Comparison of ENCODE assay signal across 23 mouse cellular contexts in genomic region chr14:120848083-120848951, GRCm38 (mm10).
DNase-seq lines count a peak whose midpoint lies in the region; ATAC-seq and TF ChIP-seq lines count a peak whose summit lies in the region.
"Had no signal": no experiment of that assay in that cellular context is flagged by ENCODE, and none has a peak within 500 bp of the region (broad histone marks: within the 10 kb centered on the region; RNA-seq: fewer than 3 reads in every experiment).

No protein-coding gene starts in this region.

- TF ChIP-seq POLR2A in CH12.LX (IDR thresholded peaks at IDR 0.05; ENCODE audit: low read depth, low read length): no peak

- H3K4me3 ChIP-seq in heart, embryonic 12.5 days: no peak overlapping the region
- no peak overlapping the region for H3K4me3 ChIP-seq in kidney, postnatal 0 days (replicated peaks; ENCODE audit: low read depth, low read length)
- no peak overlapping the region for H3K4me3 ChIP-seq in CH12.LX (replicated peaks in 1 of 3; ENCODE audit: low read depth in 2 of 3, low read length in 2 of 3, poor library complexity in 1 of 3)
- H3K4me3 ChIP-seq: erythroblast, embryonic 14.5 days; gastrocnemius, adult 2 months; heart, embryonic 13.5 days; liver, embryonic 12.5 days; myocyte; stomach, embryonic 15.5 days had no signal

- no peaks in the 10 kb centered on the region for H3K79me2 ChIP-seq in CH12.LX (replicated peaks; ENCODE audit: control insufficient read depth, extremely low read depth, insufficient read depth, poor library complexity, severe bottlenecking)

- peak overlapping the region; percentile 92; the same call in 1 of the 2 replicates for H3K27ac ChIP-seq in heart, embryonic 12.5 days (ENCODE audit: poor library complexity, severe bottlenecking)
- peak overlapping the region; percentile 25; the same call in 1 of the 2 replicates for H3K27ac ChIP-seq in kidney, postnatal 0 days
- no peak overlapping the region for H3K27ac ChIP-seq in CH12.LX (ENCODE audit: insufficient read depth, low read depth)
- H3K27ac ChIP-seq: liver, embryonic 12.5 days; stomach, embryonic 15.5 days had no signal

- H3K4me1 ChIP-seq in heart, embryonic 12.5 days (replicated peaks): peaks cover 33% of the 10 kb centered on the region
- no peaks in the 10 kb centered on the region for H3K4me1 ChIP-seq in kidney, postnatal 0 days (replicated peaks; ENCODE audit: insufficient read depth, low read length)
- peaks cover 15 to 47% of the 10 kb centered on the region in 2 experiments for H3K4me1 ChIP-seq in CH12.LX (ENCODE audit: control insufficient read depth in 1 of 2, insufficient read depth in 2 of 2)
- H3K4me1 ChIP-seq: liver, embryonic 12.5 days had no signal

- no peak for TF ChIP-seq CTCF in kidney, postnatal 0 days (IDR thresholded peaks at IDR 0.05; ENCODE audit: low read depth)
- no peak for TF ChIP-seq CTCF in CH12.LX (conservative IDR thresholded peaks at IDR 0.05 in 1 of 2, IDR thresholded peaks at IDR 0.05 in 1 of 2; ENCODE audit: low read depth in 2 of 2, low read length in 2 of 2)

- H3K4me2 ChIP-seq in heart, embryonic 12.5 days: no peak overlapping the region
- H3K4me2 ChIP-seq in kidney, postnatal 0 days (ENCODE audit: low read length): no peak overlapping the region
- H3K4me2 ChIP-seq in CH12.LX (ENCODE audit: insufficient read depth, low read depth, poor library complexity, severe bottlenecking): no peak overlapping the region
- H3K4me2 ChIP-seq: heart, embryonic 13.5 days; liver, embryonic 12.5 days; lung, embryonic 14.5 days; stomach, embryonic 15.5 days had no signal

- DNase-seq in heart, postnatal 25 days (ENCODE audit: low spot score): no peak
- DNase-seq in kidney, postnatal 0 days (ENCODE audit: low spot score): no peak
- DNase-seq in kidney, postnatal 14 days: no peak
- no peak for DNase-seq in CH12.LX (ENCODE audit: extremely low read depth)
- DNase-seq in brain, adult 2 months (ENCODE audit: low read depth, low spot score): peak; percentile 56
- DNase-seq in thymus, postnatal 4 days: no peak
- DNase-seq: adrenal gland, adult 8-10 months; cerebellum, adult 9-10 months; gastrocnemius, adult 2 months; heart, postnatal 36 days; kidney, adult 2 months; lung, embryonic 14.5 days; lung, postnatal 36 days; thymus, adult 18-20 months had no signal

- TF ChIP-seq EP300 in CH12.LX (IDR thresholded peaks at IDR 0.05; ENCODE audit: low read length): peak; percentile 19; the same call in 1 of the 2 replicates

- 69% methylated on average over 11 of the region's 11 CpGs for WGBS in heart, embryonic 12.5 days
- 32% methylated on average over 11 of the region's 11 CpGs for WGBS in kidney, postnatal 0 days

- TF ChIP-seq RAD21 in CH12.LX (IDR thresholded peaks at IDR 0.05; ENCODE audit: low read depth, low read length): no peak

- H3K9me3 ChIP-seq in heart, embryonic 12.5 days (replicated peaks): no peaks in the 10 kb centered on the region
- no peaks in the 10 kb centered on the region for H3K9me3 ChIP-seq in kidney, postnatal 0 days (replicated peaks; ENCODE audit: low read length)
- H3K9me3 ChIP-seq in CH12.LX (replicated peaks; ENCODE audit: low read length): no peaks in the 10 kb centered on the region
- H3K9me3 ChIP-seq: heart, embryonic 13.5 days; liver, embryonic 12.5 days; stomach, embryonic 15.5 days had no signal

- no peaks in the 10 kb centered on the region for H3K36me3 ChIP-seq in heart, embryonic 12.5 days
- H3K36me3 ChIP-seq in kidney, postnatal 0 days (ENCODE audit: insufficient read depth, low read length): no peaks in the 10 kb centered on the region
- H3K36me3 ChIP-seq in CH12.LX (replicated peaks in 1 of 2; ENCODE audit: control insufficient read depth in 1 of 2, insufficient read depth in 1 of 2, low read length in 1 of 2): no peaks in the 10 kb centered on the region
- H3K36me3 ChIP-seq: heart, embryonic 13.5 days; liver, embryonic 12.5 days; stomach, embryonic 15.5 days had no signal

- in situ Hi-C loops in CH12.LX (cut with MboI; ENCODE audit: low pct_ligation_motif_present, low pct_unique_long_range_greater_than_20kb, low sequenced_read_pairs): no loop called here

- ATAC-seq in heart, embryonic 12.5 days (ENCODE audit: insufficient number of reproducible peaks, low FRiP score): no peak
- no peak for ATAC-seq in kidney, postnatal 0 days (replicated peaks; ENCODE audit: low FRiP score, low read depth)
- ATAC-seq: forebrain, embryonic 16.5 days; inflammation-experienced regulatory T-cells, adult 6 months; liver, embryonic 12.5 days; Patski had no signal

- intact Hi-C loops in heart, postnatal 25 days (cut with DNase I): no loop called here

- no peaks in the 10 kb centered on the region for H3K27me3 ChIP-seq in heart, embryonic 12.5 days (replicated peaks)
- H3K27me3 ChIP-seq in kidney, postnatal 0 days (ENCODE audit: insufficient read depth, low read length): no peaks in the 10 kb centered on the region
- H3K27me3 ChIP-seq in CH12.LX (replicated peaks): no peaks in the 10 kb centered on the region
- H3K27me3 ChIP-seq: heart, embryonic 13.5 days; liver, embryonic 12.5 days; Patski; stomach, embryonic 15.5 days had no signal

- dilution Hi-C loops in CH12.LX (cut with MboI; ENCODE audit: extremely low pct_ligation_motif_present, extremely low pct_unique_long_range_greater_than_20kb, low sequenced_read_pairs): no loop called here

- no peak overlapping the region for H3K9ac ChIP-seq in heart, embryonic 12.5 days
- no peak overlapping the region for H3K9ac ChIP-seq in kidney, postnatal 0 days (ENCODE audit: low read depth, low read length)
- no peak overlapping the region for H3K9ac ChIP-seq in CH12.LX (ENCODE audit: insufficient read depth, low read depth)
- H3K9ac ChIP-seq: liver, embryonic 12.5 days; lung, embryonic 14.5 days; stomach, embryonic 15.5 days had no signal

TF ChIP-seq in CH12.LX, 34 proteins besides CTCF, POLR2A, EP300 and RAD21:
- TF ChIP-seq NRF1 (IDR thresholded peaks at IDR 0.05; ENCODE audit: low read depth, low read length): no peak
- TF ChIP-seq MAX (IDR thresholded peaks at IDR 0.05; ENCODE audit: low read length): no peak
- TF ChIP-seq MAFK (IDR thresholded peaks at IDR 0.05; ENCODE audit: insufficient replicate concordance, low read length): no peak
- TF ChIP-seq IRF4 (IDR thresholded peaks at IDR 0.05; ENCODE audit: low read depth, low read length): no peak
- no peak for TF ChIP-seq TBP (conservative IDR thresholded peaks at IDR 0.05; ENCODE audit: low read depth, low read length)
- no peak for TF ChIP-seq ELF1 (IDR thresholded peaks at IDR 0.05; ENCODE audit: low read depth, low read length)
- TF ChIP-seq MEF2A (IDR thresholded peaks at IDR 0.05; ENCODE audit: borderline replicate concordance, low read depth, low read length): no peak
- no peak for TF ChIP-seq ZMIZ1 (IDR thresholded peaks at IDR 0.05; ENCODE audit: low read depth, low read length)
- TF ChIP-seq RCOR1 (conservative IDR thresholded peaks at IDR 0.05; ENCODE audit: low read depth, low read length): no peak
- no peak for TF ChIP-seq PAX5 (IDR thresholded peaks at IDR 0.05; ENCODE audit: low read length)
- TF ChIP-seq ZNF384 (IDR thresholded peaks at IDR 0.05; ENCODE audit: low read depth, low read length): no peak
- TF ChIP-seq ZC3H11A (IDR thresholded peaks at IDR 0.05; ENCODE audit: low read depth, low read length): no peak
